Mouse (Mus musculus): ENCODE measurements around the gene Serac1. TPM values are rescaled to one million over a fixed set of nuclear protein-coding genes. Genes with fewer than 3 reads are reported as not detected.

Serac1 gene
- total RNA-seq (2022), result 1 to 10 TPM; 6.2 to 8.3 (median 6.7) TPM

- peak; percentile 97 for DNase-seq (ENCODE audit: low spot score)
Measured at GRCm38 (mm10) chr17:6079287-6080122, at the start of gene Serac1, which contains the start of gene Gtf2h5. Gene Serac1, minus strand, starts transcription at chr17:6079741. Gene Gtf2h5, plus strand, starts transcription at chr17:6079786.

- DNase-seq (ENCODE audit: low spot score), result no peak
Measured at GRCm38 (mm10) chr17:6128039-6128438, 48.5 kb upstream of the Serac1 start.

GRCm38 (mm10) chr17:6125441-6125840 is 45.9 kb upstream of the Serac1 start:
- DNase-seq (ENCODE audit: low spot score), result no peak

- DNase-seq (ENCODE audit: low spot score), result no peak
Measured at GRCm38 (mm10) chr17:6123776-6124175, 44.2 kb upstream of the Serac1 start.

- DNase-seq (ENCODE audit: low spot score), result no peak
Measured at GRCm38 (mm10) chr17:6118861-6119260, 39.3 kb upstream of the Serac1 start.

GRCm38 (mm10) chr17:6117917-6118316 is 38.4 kb upstream of the Serac1 start:
- DNase-seq (ENCODE audit: low spot score), result no peak

- no peak for DNase-seq (ENCODE audit: low spot score)
Measured at GRCm38 (mm10) chr17:6117148-6117725, 37.7 kb upstream of the Serac1 start.

GRCm38 (mm10) chr17:6115085-6115484 is 35.5 kb upstream of the Serac1 start:
- DNase-seq (ENCODE audit: low spot score), result no peak

- DNase-seq (ENCODE audit: low spot score), result no peak
Measured at GRCm38 (mm10) chr17:6113653-6114052, 34.1 kb upstream of the Serac1 start.

- no peak for DNase-seq (ENCODE audit: low spot score)
Measured at GRCm38 (mm10) chr17:6110956-6111355, 31.4 kb upstream of the Serac1 start.

- DNase-seq (ENCODE audit: low spot score), result peak; percentile 18
Measured at GRCm38 (mm10) chr17:6108175-6108574, 28.6 kb upstream of the Serac1 start.

GRCm38 (mm10) chr17:6107015-6107601 is 27.6 kb upstream of the Serac1 start:
- DNase-seq (ENCODE audit: low spot score), result peak; percentile 46

GRCm38 (mm10) chr17:6106361-6107014 is 26.9 kb upstream of the Serac1 start, which contains the start of gene Tulp4:
Gene Tulp4, plus strand, starts transcription at chr17:6106437.
- DNase-seq (ENCODE audit: low spot score), result peak; percentile 81

GRCm38 (mm10) chr17:6103566-6103965 is 24.0 kb upstream of the Serac1 start:
- no peak for DNase-seq (ENCODE audit: low spot score)

- no peak for DNase-seq (ENCODE audit: low spot score)
Measured at GRCm38 (mm10) chr17:6102287-6102686, 22.7 kb upstream of the Serac1 start.

- peak; percentile 53 for DNase-seq (ENCODE audit: low spot score)
Measured at GRCm38 (mm10) chr17:6097884-6098283, 18.3 kb upstream of the Serac1 start.

GRCm38 (mm10) chr17:6095579-6095978 is 16.0 kb upstream of the Serac1 start:
- no peak for DNase-seq (ENCODE audit: low spot score)

GRCm38 (mm10) chr17:6091604-6092003 is 12.1 kb upstream of the Serac1 start:
- no peak for DNase-seq (ENCODE audit: low spot score)

GRCm38 (mm10) chr17:6083323-6083890 is 3.9 kb upstream of the Serac1 start:
- no peak for DNase-seq (ENCODE audit: low spot score)

- no peak for DNase-seq (ENCODE audit: low spot score)
Measured at GRCm38 (mm10) chr17:6073405-6073804, 6.1 kb downstream of the Serac1 start.

- no peak for DNase-seq (ENCODE audit: low spot score)
Measured at GRCm38 (mm10) chr17:6069866-6070265, 9.7 kb downstream of the Serac1 start.

GRCm38 (mm10) chr17:6067613-6068012 is 11.9 kb downstream of the Serac1 start:
- DNase-seq (ENCODE audit: low spot score), result no peak
